Mouse (Mus musculus) cerebellum, adult 11-12 months (tissue): ENCODE measurements around the gene Fbxo11.
A peak's percentile ranks its signal among the peaks of the same experiment; 100 is the strongest.
"Not testable (repeated sequence)": the region's sequence is repeated elsewhere in the genome, so short reads cannot be mapped to it uniquely, and the experiment has no call there.

Source experiments
- DNase-seq: peaks from one replicate; pipeline ENCODE4 v3.0.0; 2022

The Fbxo11 gene

GRCm38 (mm10) chr17:88066799-88067198 lies 1.7 kb upstream of the Fbxo11 start:
- no peak for DNase-seq

DNA sequence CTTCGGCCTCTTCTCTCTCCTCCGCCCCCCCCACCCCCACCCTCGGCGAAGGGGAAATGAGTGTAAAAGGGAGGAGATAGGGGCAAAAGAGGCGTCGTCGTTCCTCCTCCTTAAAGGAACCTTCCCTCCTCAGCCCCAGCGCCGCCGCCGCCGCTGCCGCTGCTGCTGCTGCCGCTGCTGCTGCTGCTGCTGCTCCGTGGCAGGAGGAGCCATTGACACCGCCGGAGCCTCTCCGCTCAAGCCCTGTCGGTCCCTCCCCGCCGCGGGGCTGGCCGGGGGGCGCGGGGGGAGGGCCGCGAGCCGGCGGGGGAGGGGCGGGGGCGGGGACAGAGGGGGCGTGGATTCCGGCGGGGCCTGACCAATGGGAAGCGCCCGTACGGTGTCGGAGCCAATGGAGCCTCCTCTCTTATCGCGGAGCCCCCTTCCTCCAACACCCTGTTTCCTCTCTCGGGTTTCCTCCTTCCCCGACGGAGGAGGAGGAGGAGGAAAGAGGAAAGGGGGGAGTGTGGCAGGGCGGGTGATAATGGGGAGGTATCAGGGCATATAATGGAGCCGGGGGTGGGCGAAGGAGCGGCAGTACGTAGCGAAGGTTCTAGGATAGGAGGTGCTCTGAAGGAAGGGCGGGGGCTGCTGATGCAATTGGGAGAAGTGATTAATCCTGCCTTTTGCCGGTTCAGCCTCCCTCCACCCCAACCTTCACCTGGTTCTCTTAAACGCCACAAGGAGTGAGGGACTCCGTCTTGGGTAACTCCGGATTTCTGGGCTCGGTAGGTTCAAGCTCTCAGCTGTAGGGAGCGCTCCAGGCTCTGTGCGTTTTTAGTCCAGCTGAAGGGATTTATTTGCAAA lies 933 bp upstream of the Fbxo11 start:
- DNase-seq, result peak; percentile 94

DNA sequence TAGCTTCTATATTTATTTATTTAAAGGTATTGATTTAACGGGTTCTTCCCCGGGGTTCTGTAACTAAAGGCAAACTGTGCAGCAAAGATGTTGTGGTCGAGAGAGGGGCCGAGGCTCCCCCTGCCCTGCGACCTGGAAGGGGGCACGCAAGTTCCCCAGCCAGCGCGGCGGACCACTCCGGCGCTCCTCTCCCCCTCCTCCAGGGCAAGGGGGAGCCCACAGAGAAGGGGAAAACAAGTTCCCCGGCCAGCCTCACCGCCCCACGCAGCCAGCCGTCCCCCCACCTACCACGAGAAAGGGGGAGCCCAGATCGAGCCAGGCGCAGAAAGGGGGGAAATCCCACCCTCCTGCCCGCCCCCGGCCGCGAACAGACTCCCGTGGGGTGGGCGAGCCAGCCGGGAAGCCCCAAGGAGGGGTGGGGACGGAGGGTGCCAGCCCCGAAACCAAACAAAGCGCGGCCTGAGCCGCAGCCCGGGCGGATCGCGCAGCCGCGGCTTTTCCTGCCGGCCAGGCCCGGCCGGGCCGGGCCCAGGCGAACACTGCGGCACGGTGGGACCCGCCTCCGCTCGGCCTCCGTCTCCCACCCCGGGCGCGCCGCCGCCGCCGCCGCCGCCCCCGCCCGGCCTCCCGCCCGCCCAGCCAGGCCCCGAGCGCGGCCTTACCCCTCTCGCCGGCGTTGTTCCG lies 602 bp downstream of the Fbxo11 start:
- DNase-seq, result peak; percentile 71

DNA sequence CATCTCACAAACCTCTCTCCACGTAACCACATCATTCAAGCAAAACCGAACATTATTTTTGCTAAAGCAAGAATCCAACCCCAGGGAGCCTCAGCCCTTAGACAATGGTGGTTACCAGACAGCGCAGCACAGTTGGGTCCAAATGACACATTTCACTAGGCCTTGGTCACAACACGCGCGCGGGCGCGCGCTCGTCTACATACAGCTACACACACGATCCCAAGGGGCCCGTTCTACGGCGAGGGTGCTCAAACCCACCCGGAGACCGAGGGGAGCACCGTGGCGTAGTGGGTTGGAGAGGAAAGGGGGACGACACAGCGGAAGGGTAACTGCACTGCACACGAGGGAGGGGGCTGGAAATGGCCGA lies 1.1 kb downstream of the Fbxo11 start:
- DNase-seq, result peak; percentile 71

GRCm38 (mm10) chr17:88062860-88063580 lies 2.1 kb downstream of the Fbxo11 start:
- no peak for DNase-seq

DNA sequence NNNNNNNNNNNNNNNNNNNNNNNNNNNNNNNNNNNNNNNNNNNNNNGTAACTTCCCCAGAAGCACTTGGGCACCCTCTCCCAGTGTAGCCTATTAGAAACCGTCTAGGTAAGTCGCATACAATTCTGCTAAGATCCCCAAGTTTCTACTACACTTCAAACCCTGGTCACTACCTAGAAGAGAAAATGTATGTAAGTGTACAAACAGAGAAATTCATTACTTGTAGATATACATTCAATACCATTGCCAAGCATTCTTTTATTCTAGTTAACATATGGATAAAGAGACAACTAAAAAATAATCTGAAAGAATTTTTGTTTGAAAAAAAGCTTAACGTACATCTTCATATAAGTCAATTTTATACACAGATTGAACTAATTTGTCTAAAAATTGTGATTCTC lies 3.1 kb downstream of the Fbxo11 start:
- DNase-seq, result no peak

GRCm38 (mm10) chr17:88058280-88058679 lies 6.8 kb downstream of the Fbxo11 start:
- no peak for DNase-seq

DNA sequence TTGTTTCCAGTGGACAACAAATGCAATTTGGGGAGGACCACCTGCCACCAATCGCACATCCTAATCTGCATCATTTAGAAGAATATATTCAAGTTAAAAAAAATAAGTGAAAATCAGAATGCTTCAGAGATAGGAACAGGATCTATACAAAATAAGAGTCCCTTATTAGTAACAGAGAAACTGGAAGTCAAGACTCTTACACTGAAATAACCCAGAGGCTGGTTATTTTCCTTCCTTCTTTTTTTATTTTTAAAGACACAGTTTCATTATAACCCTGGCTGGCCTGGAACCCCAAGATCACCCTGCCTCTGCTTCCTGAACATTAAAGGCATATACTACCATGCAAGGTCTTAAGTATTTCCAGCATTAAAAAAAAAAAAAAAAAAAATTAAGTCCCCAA lies 7.2 kb downstream of the Fbxo11 start:
- DNase-seq, result no peak

DNA sequence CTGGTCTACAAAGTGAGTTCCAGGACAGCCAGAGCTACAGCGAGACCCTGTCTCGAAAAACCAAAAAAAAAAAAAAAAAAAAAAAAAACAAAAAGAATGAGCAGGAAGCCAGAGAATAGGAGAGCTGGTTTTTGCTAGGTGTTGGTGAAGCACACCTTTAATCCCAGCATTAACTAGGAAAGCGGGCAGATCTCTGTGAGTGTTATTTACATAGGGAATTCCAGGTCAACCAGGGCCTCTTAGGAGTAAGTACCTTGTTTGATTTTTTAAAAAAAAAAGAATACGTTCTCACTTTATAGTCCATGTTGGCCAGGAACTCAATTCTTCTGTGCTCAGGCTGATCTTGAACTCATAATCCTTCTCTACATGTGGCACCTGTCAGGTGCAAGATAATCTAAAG lies 13.4 kb downstream of the Fbxo11 start:
- no peak for DNase-seq

- DNase-seq, result no peak
Measured at GRCm38 (mm10) chr17:88050892-88051291, 14.2 kb downstream of the Fbxo11 start.

GRCm38 (mm10) chr17:88050318-88050717 lies 14.8 kb downstream of the Fbxo11 start:
- DNase-seq, result no peak

DNA sequence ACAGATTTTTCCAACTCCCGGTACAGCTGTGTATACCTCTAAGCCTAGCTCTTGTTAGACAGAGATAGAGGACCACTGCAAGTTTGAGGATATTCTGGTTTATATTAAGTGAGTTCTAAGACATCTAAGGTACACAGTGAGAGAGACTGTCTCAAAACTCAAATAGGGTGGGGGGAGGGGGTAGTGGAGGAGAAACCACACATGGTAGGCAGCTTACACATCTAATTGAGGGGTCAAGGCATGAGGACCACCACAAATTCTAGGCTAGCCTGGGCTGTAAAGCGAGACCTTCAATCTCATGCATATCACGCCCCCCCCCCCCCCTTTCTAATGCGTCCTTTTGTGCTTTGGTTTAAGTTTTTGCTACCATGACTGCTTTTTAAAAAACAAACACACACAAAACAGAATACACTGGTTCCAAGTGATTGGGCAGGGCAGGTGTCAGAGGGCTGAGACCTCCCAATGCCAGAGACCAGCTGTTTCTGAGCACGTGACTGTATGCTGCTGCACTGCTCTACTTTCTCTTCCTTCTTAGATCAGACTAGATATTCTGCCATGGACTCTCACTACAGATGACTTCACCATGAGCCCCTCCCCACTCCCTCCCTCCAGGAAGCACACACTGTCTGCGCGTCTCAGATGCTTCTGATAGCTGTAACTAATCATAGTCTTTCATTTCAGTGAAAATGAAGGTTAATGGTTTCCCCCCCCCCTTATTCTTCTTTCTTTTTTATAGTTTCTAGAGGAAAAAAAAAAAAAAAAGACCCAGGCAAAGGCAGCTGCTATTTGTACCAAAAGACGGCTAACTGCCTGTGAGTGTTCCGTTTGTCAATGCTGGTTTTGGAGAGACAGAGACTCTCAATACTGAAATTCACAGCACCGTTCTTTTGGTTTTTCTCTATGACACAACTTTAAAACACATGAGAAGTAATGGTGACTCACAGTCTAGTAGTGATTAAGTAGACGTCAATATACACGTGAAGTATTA lies 22.7 kb downstream of the Fbxo11 start:
- DNase-seq, result no peak

DNA sequence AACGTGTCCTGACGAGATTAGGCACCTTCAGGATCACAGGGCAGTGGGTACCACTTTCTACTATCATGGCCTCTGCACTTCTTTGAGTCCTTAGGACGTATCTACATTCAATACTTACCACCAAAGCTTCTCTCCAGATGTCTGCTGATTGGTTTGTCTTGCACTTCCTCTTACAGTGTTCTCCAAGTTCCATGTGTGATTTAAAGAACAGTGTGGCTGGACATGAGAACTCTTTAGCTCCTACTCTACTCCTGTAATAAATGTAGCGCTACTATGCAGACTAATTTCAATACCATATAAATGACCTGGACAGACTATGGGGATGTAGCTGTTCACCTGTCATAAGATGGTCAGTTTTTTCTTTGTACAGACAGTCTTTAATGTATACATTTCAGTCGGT lies 24.3 kb downstream of the Fbxo11 start:
- no peak for DNase-seq

DNA sequence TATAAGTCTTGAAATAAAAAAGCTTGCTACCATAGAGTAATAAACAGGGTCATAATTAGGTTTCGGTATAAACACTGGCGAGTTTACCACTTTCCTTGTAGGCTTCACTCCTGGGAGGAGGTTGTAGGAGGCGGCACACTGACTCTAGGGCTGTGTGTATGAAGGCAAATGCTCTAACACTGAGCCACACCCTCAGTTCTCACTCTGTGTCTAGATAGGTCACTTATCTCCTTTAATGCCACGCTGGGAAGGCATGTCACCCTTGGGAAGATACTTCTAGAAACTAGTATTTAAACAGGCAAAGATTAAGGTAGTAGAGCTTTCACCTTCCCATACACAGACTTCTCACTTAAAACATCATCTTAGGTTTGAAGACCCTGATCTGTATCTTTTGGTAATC lies 30.7 kb downstream of the Fbxo11 start:
- DNase-seq, result no peak

DNA sequence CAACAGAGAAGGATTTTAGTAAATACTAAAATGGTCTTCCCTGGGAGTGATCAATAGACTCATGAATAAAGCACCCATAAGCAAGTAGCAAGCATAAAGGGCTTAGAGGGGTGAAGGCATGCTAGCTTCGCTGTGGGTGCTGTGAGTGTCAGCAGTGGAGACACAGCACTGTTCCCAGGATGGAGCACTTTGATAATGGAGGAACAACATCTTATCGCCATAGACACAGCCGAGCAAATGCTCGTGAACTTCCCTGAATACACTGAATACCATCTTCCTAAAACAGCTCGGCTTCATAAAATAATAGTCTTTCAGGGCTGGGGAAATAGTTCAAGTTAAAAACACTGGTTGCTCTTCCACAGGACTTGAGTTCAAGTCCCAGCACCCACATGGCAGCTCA lies 33.3 kb downstream of the Fbxo11 start:
- no peak for DNase-seq

GRCm38 (mm10) chr17:88029194-88029970 lies 35.7 kb downstream of the Fbxo11 start:
- DNase-seq, result no peak

GRCm38 (mm10) chr17:88025227-88025626 lies 39.9 kb downstream of the Fbxo11 start:
- DNase-seq, result no peak

GRCm38 (mm10) chr17:88023924-88024323 lies 41.2 kb downstream of the Fbxo11 start:
- no peak for DNase-seq

DNA sequence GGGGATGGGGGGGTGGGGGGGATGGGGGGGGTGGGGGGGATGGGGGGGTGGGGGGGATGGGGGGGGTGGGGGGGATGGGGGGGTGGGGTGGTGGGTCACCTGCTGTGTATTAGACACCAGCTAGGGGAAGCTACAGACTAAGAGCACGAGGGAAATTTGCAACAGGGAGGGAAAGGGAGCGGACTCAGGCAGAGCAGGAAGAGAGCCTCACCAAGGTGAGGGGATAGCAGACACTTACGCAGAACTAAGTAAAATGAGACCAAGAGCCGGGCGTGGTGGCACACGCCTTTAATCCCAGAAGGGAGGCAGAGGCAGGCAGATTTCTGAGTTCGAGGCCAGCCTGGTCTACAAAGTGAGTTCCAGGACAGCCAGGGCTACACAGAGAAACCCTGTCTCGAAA lies 49.1 kb downstream of the Fbxo11 start:
- not testable (repeated sequence) for DNase-seq

DNA sequence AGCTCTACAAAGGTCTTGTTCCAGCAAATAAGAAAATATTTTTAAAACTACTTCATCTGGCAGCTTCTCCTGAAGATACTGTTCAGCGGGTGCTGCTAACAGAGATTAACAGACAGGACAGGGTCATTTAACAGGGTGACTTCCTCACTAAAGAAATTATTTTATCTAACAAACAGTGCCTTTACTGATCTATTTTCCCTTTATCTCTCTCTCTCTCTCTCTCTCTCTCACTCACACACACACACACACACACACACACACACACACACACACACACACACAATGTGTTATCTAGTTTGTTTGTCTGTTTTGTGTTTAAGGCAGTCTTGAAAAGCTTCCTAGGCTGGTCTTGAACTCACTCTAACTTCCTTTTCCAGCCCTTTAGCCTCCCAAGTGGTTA lies 50.6 kb downstream of the Fbxo11 start:
- no peak for DNase-seq

DNA sequence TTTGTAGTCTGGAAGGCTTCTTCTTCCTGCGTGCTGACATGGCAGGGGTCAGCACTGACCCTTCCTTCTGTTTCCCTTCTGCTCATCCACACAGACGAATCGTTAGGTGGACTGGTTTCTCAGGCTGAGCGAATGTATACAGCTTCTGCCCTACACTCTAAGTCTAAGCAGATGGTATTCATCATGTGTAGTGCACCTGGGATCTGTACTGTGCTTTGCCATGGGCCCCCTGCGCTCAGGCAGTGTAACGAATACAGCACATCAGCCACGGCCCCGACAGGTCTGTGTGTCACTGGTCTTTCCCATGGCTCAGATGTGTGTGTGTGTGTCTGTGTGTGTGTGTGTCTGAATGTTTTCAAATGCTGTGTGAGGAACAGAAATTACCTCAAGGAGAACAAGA lies 58.1 kb downstream of the Fbxo11 start:
- no peak for DNase-seq

DNA sequence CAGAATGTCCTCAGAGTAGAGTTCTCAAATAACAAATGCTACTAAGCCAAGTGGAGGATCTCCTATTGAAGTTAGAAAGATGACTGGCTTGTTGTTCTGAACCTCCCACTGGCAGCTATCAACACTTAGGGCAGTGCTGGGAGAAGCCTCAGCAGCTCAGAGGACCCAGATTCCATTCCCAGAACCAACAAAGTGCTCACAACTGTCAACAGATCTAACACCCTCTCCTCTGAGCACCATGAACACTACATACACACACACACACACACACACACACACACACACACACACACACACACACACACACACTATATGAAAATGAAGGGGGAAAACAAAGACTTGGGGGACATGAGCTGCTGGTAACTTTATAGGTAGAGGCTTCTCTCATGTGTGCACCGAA lies 60.2 kb downstream of the Fbxo11 start:
- no peak for DNase-seq
